Mouse (Mus musculus): Measurements from ENCODE around the gene Epn2.

GRCm38 (mm10) chr11:61476786-61477382, 102.6 kb downstream of the Epn2 start:
- no peak for TF ChIP-seq GATA1 (IDR thresholded peaks at IDR 0.05; ENCODE audit: borderline replicate concordance, low read length)
- no peak for TF ChIP-seq FLI1 (IDR thresholded peaks at IDR 0.05; ENCODE audit: low read length)

Data from megakaryocyte, embryonic 14.5 days (primary cell).